Mouse (Mus musculus): ENCODE data around the gene Myo16.
A peak's percentile ranks its signal among the peaks of the same experiment; 100 is the strongest.

The Myo16 gene

DNA sequence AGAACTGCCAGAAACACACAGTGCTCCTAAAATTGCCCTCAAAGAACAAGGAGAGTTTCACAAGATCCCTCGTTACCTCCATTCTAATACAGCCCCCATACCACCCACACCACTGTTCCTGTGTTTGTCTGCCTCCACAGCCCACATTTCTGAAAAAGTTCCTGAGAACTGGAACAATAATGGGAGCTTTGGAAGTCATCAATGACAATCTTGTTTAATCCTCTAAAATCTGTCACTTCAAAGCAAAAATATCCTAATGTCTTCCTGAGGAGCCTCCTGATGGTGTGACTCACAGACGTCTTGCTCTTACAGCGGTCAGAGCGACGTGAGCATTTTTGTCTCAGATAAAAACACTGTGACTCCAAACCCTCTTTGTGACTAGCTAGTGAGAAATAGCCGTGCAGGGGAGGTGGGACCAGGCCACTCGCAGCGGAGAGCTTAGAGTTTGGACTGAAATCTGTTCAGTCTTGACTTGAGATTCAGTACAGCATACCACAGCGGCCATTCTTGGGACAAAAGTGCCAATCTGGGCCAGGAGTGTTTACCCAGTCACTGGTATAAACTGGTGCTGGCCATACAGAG lies 394.4 kb downstream of the Myo16 start:
- DNase-seq (ENCODE audit: low spot score) = no peak

DNA sequence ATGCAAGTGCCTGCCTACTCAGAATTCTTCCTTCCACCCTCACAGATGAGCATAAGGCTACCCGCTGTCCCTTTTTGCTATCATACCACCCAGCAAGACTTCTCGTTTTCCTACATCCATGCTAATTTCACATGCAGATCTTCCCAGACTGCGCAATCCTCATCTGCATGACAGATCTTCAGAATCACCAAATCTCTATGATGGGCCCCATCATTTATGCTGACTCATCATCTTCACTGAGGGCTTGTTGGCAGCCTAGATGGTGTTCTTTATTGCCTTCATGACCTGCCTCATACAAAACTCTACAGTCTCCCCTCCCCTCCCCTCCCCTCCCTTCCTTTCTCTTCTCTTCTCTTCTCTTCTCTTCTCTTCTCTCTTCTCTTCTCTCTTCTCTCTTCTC lies 395.7 kb downstream of the Myo16 start:
- DNase-seq (ENCODE audit: low spot score) = no peak

DNA sequence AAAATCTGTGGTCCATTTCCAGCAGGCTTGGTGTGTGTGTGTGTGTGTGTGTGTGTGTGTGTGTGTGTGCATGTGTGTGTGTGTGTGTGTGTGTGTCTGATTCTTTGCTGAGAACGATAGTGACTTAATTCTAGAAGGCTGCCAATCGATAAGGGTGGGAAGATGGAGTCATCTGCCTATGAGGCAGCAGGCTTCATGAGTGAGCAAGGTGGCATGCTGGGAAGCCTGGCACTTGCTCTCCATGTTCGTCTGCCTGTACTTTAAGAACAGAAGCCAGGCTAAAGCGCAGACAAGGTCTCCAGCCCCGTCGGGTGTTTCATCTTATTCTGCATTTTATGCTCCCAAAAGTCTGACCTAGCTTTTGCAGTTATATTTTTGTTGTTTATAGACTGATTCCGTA lies 404.2 kb downstream of the Myo16 start:
- DNase-seq (ENCODE audit: low spot score) = no peak

GRCm38 (mm10) chr8:10559479-10559878 lies 405.8 kb downstream of the Myo16 start:
- DNase-seq (ENCODE audit: low spot score) = no peak

- DNase-seq (ENCODE audit: low spot score) = no peak
Measured at GRCm38 (mm10) chr8:10561616-10562015, 407.9 kb downstream of the Myo16 start.

GRCm38 (mm10) chr8:10562046-10562445 lies 408.3 kb downstream of the Myo16 start:
- no peak for DNase-seq (ENCODE audit: low spot score)

DNA sequence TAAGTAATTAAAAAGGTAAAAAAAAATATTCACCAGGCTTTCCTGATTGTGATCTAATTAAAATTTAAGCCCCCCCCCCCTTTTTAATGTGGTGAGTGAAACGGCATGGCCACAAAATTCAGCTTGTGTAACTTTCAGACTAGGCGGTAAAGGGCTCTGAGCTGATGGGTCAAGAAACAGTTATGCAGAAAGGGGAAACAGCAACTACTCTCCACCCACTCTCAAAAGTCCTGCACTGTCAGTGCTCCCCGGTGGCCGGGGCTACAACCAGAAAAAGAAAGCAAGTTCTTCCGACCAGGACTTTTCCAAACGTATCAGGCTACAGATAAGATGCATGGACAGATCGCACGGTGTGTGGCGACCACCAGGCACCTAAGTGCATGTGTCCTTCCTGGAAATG lies 408.9 kb downstream of the Myo16 start:
- DNase-seq (ENCODE audit: low spot score) = no peak

- no peak for DNase-seq (ENCODE audit: low spot score)
Measured at GRCm38 (mm10) chr8:10565231-10566029, 411.7 kb downstream of the Myo16 start.

DNA sequence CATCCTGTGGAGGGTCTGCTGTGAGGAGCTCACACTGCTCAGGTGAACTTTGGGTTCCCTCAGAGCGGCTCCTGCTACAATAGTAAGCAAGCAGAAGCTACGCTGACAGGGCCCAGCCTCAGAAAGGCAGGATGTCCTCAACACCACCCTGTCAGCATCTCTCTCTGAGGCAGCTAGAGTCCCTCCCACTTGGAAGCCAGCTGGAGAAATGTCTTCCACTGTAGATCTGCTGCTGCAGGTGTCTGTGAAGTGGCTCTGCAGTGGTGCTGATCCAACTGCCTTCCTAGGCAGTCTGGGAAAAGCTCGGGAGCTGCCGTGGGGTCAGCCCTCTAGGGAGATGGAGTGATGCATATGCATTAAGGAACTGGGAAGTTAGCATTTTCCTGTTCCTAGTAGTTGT lies 414.7 kb downstream of the Myo16 start:
- DNase-seq (ENCODE audit: low spot score) = no peak

GRCm38 (mm10) chr8:10574096-10574495 lies 420.4 kb downstream of the Myo16 start:
- peak; percentile 60 for DNase-seq (ENCODE audit: low spot score)

GRCm38 (mm10) chr8:10575244-10575643 lies 421.5 kb downstream of the Myo16 start:
- no peak for DNase-seq (ENCODE audit: low spot score)

DNA sequence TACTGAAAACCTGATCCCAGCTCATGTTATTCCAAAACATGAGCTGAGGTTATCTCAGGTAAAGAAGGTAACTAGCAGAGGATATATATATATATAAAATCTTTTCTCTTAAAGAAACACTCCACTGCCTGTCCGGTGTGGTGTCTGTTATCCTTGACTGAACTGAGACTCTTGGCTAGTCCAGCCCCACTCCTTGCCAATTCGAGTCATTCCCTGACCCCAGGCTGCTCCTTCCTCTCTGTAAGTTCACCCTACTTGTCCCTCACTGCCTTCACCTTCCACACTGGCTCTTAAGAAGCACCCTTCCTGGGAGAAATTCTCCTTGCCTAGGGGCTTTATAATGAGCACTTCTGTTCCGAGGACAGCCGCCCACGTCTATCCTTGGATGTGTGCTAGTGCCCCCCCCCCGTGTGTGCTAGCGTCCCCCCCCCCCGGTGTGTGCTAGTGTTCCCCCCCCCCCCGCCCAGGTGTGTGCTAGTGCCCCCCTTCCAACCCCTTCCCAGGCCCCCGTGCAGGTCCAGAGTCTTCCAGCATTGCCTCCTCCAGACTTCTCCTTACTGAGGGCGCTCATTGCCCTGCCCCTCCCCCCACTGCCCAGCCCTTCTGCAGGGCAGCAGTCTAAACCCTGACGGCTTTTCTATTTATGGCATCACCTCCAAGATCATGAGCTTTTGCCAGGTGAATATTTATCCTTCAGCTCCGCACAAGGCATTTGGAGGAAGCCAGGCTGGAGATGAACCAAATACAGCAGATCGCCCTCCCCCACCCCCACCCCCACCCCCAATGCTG lies 433.4 kb downstream of the Myo16 start:
- no peak for DNase-seq (ENCODE audit: low spot score)

GRCm38 (mm10) chr8:10589422-10589933 lies 435.8 kb downstream of the Myo16 start:
- DNase-seq (ENCODE audit: low spot score) = no peak

GRCm38 (mm10) chr8:10592917-10593316 lies 439.2 kb downstream of the Myo16 start:
- no peak for DNase-seq (ENCODE audit: low spot score)

- DNase-seq (ENCODE audit: low spot score) = no peak
Measured at GRCm38 (mm10) chr8:10596353-10596752, 442.6 kb downstream of the Myo16 start.

GRCm38 (mm10) chr8:10597595-10597994 lies 443.9 kb downstream of the Myo16 start:
- no peak for DNase-seq (ENCODE audit: low spot score)

DNA sequence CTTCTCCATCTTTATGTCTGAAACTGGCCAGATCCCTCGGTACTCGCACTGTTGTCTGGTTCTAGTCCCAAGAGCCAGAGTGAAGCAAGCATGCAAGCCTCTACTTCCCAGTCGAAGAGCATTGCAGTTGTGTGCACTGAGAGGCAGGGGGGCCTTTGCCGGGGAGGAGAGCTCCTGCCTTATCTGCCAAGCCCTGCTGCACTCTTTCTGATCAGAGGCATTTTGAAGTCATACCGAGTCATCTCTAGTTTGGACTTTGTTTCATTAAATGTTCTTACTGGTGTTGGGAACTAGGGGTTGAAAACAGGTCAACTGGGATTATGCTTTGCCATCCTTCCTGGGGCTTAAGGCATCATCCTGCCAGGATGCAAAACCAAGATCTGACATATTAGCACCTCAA lies 445.2 kb downstream of the Myo16 start:
- no peak for DNase-seq (ENCODE audit: low spot score)

DNA sequence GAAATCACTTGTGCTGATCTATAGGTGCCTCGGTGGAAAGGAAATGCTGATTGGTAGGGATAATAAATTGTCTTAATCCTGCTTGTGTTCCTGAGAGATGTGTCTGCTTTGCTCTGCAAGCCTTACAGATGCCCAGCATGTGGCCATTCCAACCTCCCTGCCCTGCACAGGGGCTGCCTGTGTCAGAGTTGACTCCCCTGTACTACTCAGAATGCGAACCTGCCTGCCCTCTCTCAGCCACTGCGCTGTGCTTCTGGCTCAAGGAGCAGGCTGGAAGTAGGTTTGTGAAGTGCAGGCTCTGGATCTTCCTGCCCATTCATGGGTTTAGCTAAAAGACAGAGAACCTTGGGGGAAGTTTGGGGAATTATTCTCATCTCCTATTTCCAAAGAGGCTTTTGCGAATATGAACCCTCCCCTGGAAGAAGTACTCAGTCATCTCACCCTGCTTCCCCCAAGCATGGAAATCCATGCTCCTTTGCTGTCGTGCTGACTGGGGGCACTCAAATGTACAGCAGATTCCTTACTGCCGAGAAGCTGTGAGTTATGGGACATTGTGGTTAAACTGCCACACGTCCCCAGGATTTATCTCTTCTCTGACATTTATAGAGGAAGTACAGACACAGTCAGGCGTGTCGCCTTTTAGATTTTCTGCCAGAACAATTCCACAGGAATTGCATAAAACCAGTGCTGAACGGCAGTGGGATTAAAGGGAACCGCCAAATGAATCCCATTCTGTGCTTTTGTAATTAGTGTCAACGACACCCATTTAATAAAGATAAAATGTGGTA lies 452.5 kb downstream of the Myo16 start:
- DNase-seq (ENCODE audit: low spot score) = no peak

DNA sequence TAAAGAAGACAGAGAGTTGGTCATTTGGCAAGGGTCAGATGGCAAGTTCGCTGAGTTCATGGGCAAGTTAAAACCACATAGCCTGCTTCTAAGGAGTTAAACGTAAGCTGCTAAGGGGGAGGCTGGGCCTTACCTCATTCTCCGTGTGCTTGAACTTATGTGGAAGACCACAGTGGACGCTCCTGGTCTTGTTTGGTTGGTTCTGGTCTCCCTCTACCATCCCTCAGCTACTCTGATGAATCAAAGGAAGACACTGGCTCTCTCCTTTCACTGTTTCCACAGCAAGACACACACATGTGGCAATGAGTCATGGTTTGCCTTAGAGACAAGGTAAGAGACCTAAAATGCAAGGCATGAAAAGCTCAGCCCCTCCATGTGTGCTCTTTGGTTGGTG lies 453.1 kb downstream of the Myo16 start:
- no peak for DNase-seq (ENCODE audit: low spot score)

DNA sequence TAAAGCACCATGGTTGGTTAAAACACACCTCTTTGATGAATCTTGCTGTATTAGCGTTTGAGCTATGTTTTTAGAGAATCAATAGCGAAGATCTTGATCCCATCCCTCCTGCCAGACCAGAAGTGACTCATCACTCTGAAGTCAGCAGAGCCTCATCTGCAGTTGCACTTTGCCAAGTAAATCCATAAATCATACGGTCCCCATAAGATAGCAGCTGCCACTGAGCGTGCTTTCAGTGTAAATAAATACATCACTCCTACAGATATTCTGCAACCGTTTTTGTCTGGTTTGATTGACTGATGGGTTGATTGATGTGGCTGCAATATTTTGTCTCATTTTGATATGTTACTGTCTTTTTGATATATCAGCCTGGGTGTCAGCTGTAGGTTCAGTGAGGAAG lies 457.9 kb downstream of the Myo16 start:
- DNase-seq (ENCODE audit: low spot score) = no peak

- no peak for DNase-seq (ENCODE audit: low spot score)
Measured at GRCm38 (mm10) chr8:10613371-10613770, 459.7 kb downstream of the Myo16 start.

GRCm38 (mm10) chr8:10619689-10620088 lies 466.0 kb downstream of the Myo16 start:
- DNase-seq (ENCODE audit: low spot score) = no peak
